Mouse (Mus musculus) testis, adult 2 months (tissue): Measurements from ENCODE around the gene A430078G23Rik.

Source experiments
- CTCF ChIP-seq: fragments of 200-500 bp; IDR thresholded peaks from 2 replicates; pipeline ENCODE4 v1.5.1; 2012; ENCODE audit warnings: low read depth, mild to moderate bottlenecking, inconsistent platforms, low read length, moderate library complexity; ENCODE audit not compliant: control insufficient read depth, insufficient read depth, insufficient replicate concordance
- POLR2A ChIP-seq: fragments of 200-500 bp; IDR thresholded peaks from 2 replicates; pipeline ENCODE4 v1.6.1; 2012; ENCODE audit warnings: low read depth, mild to moderate bottlenecking, inconsistent platforms, low read length, moderate library complexity; ENCODE audit not compliant: control insufficient read depth

- no peak for TF ChIP-seq POLR2A
- TF ChIP-seq CTCF: no peak
Observed at GRCm38 (mm10) chr8:3411901-3412301, 58.7 kb downstream of the A430078G23Rik start.
